Mouse (Mus musculus) kidney, adult 2 months (tissue): ENCODE measurements at regions not wholly inside any gene's neighbourhood (a gene's known extent, or its start where the extent isn't known, plus 50 kb on each side); places are given as distances from the start of the nearest gene placed in this dataset.

ENCODE experiments used
- DNase-seq: peaks from one replicate; pipeline ENCODE4 v3.0.0; 2021
- H3K27ac ChIP-seq: fragments of 200-500 bp; 2 replicates; pipeline ENCODE4 v1.5.1; 2012; ENCODE audit warnings: low read depth, low read length, control low read depth, inconsistent platforms; ENCODE audit not compliant: insufficient read depth
- H3K27me3 ChIP-seq: fragments of 200-500 bp; replicated peaks from 2 replicates; pipeline ENCODE4 v1.6.1; 2012; ENCODE audit warnings: mild to moderate bottlenecking, moderate library complexity, low read length, inconsistent platforms; ENCODE audit not compliant: control insufficient read depth, insufficient read depth
- H3K36me3 ChIP-seq: fragments of 200-500 bp; 2 replicates; pipeline ENCODE4 v1.6.1; 2012; ENCODE audit warnings: mild to moderate bottlenecking, moderate library complexity, low read length, inconsistent platforms; ENCODE audit not compliant: control insufficient read depth, insufficient read depth
- H3K4me1 ChIP-seq: fragments of 200-500 bp; 2 replicates; pipeline ENCODE4 v1.6.1; 2011; ENCODE audit warnings: low read length; ENCODE audit not compliant: control insufficient read depth, insufficient read depth
- H3K4me3 ChIP-seq: fragments of 200-500 bp; 2 replicates; pipeline ENCODE4 v1.5.1; 2011; ENCODE audit warnings: mild to moderate bottlenecking, low read depth, low read length, control low read depth; ENCODE audit not compliant: insufficient read depth
- CTCF ChIP-seq: fragments of 200-500 bp; conservative IDR thresholded peaks from 2 replicates; pipeline ENCODE4 v1.5.1; 2011; ENCODE audit warnings: low read depth, mild to moderate bottlenecking, control low read depth, low read length, moderate library complexity, mixed read lengths; ENCODE audit not compliant: insufficient read depth, insufficient read length
- POLR2A ChIP-seq: fragments of 200-500 bp; IDR thresholded peaks from one replicate; pipeline ENCODE4 v1.6.1; 2011; ENCODE audit warnings: low read depth, low read length, control low read depth
- WGBS: fragments of 180-500 bp; shearing (Covaris S2); methylation state at CpG from one replicate; pipeline ENCODE4 v1.1.7; 2018; 5-methylcytosine and 5-hydroxymethylcytosine counted together

DNA sequence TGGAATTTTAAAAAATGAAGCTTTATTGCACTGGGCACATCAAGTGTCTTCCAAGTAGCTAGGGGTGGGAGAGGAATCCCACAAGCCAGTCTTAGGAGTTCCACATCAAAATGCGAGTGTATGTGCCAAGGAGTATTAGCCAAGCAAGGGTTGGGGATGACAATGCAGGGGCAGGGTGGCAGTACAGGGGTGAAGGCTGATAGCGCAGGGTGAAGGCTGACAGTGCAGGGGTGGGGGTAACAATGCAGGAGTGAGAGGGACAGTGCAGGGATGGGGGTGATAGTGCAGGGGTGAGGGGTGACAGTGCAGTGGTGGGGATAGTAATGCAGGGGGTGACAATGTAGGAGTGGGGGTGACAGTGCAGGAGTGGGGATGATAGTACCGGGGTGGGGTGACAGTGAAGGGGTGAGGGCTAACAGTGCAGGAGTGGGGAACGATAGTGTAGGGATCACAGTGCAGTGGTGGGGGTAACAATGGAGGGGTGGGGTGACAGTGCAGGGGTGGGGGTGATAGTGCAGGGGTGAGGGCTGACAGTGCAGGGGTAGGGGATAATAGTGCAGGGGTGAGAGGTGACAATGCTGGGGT lies 177.4 kb downstream of the Sox11 start:
- WGBS = 82% methylated on average over 4 of the region's 4 CpGs
- Histone ChIP-seq H3K4me1 (no peaks in the 10 kb centered on the region), H3K27me3 (no peaks in the 10 kb centered on the region), H3K27ac (no peak overlapping the region), H3K4me3 (no peak overlapping the region), H3K36me3 (no peaks in the 10 kb centered on the region)
- no peak for TF ChIP-seq CTCF
- no peak for DNase-seq

DNA sequence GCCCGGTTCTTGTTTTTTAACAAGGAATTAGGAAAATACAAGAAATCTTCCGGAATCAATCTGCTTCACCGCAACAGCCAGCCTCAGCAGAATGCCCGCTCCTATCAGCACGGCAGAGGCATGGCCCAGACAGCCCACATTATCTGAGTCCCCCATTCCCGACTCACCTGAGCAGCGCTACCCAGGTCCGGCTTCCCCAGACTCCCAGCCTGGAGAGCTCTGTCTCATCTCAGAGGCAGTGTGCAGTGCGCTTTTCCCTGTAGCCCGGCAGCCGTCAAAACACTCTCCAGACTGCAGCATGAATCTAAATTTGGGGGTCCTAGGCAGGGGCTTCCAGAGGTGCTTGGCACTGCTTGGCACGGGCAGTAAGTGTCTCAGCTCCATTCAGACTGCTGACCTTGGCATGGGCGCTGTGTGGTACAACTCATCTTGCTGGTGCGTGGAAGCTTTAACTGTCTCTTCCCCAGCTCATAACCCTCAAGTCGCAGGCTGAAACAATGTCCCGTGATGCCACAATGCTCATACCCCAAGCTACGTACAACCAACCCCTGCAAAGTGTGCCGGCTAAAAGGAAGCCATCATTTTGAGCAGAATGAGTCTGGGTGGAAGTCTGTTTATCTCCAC lies 182.2 kb downstream of the Sox11 start:
- no peak for DNase-seq
- H3K4me3 ChIP-seq = no peak overlapping the region
- no peak for TF ChIP-seq POLR2A
- no peak for TF ChIP-seq CTCF
- no peak overlapping the region for H3K27ac ChIP-seq
- no peaks in the 10 kb centered on the region for H3K27me3 ChIP-seq
- WGBS = 84% methylated on average over 18 of the region's 18 CpGs
- H3K4me1 ChIP-seq = no peaks in the 10 kb centered on the region
- H3K36me3 ChIP-seq = no peaks in the 10 kb centered on the region

DNA sequence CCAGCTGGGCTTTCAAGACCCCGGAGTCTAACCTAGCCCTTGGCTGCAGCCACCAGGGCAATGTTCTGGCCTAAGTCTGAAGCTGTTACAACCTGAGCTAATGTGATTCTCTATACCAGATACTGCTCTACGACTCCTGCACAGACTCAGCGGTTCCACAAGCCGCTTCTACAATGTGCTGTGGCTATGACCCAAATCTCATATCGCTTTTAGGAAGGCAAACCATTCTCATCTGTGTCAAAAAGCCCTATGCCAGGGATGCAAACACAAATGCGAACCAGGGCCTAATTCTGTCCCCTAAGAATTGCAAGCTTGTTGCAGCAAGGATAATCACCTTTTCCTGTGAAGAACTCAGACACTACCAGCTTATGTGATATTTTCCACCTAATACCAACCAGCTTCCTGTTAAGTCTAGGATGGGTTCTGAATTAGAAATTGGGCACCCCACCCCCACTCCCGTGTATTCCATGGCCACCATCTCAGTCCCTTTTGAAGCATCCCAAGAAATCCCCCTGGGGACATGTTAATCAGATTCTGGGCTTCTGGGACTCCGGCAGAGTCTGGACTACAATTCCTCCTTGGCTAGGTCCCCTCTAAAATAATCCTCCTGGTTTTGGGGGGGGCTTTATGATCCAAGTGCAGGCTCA lies 182.8 kb downstream of the Sox11 start:
- no peaks in the 10 kb centered on the region for H3K4me1 ChIP-seq
- WGBS = 85% methylated on average over 8 of the region's 8 CpGs
- no peaks in the 10 kb centered on the region for H3K27me3 ChIP-seq
- DNase-seq = no peak
- H3K36me3 ChIP-seq = no peaks in the 10 kb centered on the region
- H3K27ac ChIP-seq = no peak overlapping the region
- TF ChIP-seq POLR2A = no peak
- TF ChIP-seq CTCF = no peak
- no peak overlapping the region for H3K4me3 ChIP-seq

DNA sequence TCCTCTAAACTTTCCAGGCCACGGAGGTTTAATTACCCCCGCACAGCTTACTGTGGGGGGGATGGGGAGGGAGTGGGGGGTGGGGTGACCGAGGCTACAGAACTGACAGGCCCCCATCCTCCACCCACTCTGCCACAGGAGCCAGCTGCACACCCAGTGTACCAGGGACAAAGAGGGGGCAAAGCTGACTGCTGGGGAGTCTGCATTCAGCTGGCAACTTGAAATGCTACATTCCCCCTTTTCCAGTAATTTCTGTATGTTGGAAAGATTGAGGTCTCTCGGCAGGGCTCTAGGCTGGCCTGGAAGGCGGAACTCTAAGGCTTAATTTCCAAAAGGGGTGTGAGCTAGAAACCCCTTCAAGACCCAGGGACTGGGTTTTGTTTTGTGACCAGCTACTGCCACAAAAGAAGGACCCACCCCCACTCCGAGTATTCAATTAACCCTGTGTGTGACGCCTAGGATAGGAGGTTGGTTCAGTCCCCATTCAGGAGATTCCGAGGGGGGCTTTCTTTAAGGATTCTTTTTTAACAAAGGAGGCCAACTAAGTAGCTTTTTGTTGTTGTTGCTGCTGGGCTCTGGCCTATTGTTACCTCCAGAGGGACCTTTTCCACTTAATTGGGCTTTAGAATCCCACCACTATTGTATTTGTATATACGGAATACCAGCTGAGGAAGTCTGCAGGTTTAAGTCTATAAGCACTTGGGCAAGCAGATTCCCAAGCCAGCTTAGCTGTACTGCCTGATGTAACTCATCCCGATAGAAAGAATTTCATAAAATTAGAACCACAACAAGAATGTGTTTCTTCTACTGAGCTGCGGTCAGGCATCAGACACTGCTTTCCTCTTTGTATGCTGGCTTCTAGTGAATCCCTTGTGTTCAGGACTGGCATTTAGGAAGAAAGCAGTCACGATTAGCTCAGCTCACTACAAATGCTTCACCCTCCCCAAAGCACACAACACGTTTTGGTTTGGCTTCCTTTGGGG lies 191.2 kb downstream of the Sox11 start:
- 54% methylated on average over 13 of the region's 13 CpGs for WGBS
- no peaks in the 10 kb centered on the region for H3K27me3 ChIP-seq
- H3K4me1 ChIP-seq = no peaks in the 10 kb centered on the region
- no peak overlapping the region for H3K27ac ChIP-seq
- no peaks in the 10 kb centered on the region for H3K36me3 ChIP-seq
- H3K4me3 ChIP-seq = no peak overlapping the region
- TF ChIP-seq POLR2A (no peak), CTCF (no peak)
- DNase-seq = no peak

DNA sequence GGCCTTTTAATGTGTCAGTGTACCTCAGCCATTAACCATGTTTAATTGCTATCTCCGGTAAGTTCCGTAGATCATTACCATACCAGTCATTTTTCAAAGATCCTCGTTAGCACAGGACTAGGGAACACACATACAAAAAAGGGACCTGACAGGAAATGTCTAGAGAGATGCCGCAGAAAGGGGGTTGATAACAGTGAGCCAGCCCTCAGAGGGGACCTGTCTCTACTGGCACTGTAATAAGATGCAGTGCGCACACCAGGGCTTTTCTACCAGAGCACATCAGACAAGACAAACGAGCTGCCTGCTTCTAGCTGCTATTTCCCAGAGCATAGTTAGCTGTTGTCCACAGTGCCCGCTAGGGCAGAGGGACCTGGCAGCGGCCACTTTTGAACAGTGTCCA lies 199.1 kb downstream of the Sox11 start:
- DNase-seq = no peak
- TF ChIP-seq CTCF = no peak
- no peak for TF ChIP-seq POLR2A
- Histone ChIP-seq H3K4me1 (no peaks in the 10 kb centered on the region), H3K36me3 (no peaks in the 10 kb centered on the region), H3K27me3 (no peaks in the 10 kb centered on the region), H3K4me3 (no peak overlapping the region), H3K27ac (no peak overlapping the region)
- 44% methylated on average over 8 of the region's 8 CpGs for whole genome bisulfite sequencing

DNA sequence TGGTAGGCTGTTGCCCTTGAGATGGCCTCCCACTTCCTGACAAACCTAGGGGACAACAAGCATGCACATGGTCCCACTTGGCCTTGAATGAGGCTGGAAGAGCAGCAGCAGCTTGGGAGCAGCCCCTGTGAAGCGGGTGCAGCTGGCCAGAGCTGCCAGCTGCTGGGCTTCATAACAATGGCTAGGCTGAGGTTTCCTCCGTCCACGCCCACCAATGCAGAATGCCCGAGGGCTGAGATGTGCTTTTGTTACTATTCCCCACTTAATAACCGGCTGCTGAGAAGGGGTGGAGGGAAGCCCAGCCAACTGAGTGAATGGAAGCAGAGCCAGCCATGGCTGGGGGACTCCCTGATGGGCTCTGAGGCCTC lies 202.1 kb downstream of the Sox11 start:
- no peak for TF ChIP-seq POLR2A
- no peak for TF ChIP-seq CTCF
- WGBS = 36% methylated on average over 5 of the region's 5 CpGs
- Histone ChIP-seq H3K4me3 (no peak overlapping the region), H3K4me1 (no peaks in the 10 kb centered on the region), H3K27ac (no peak overlapping the region), H3K27me3 (no peaks in the 10 kb centered on the region), H3K36me3 (no peaks in the 10 kb centered on the region)
- DNase-seq = no peak
